Mouse (Mus musculus): ENCODE measurements around the gene S100b. TPM values are rescaled to one million over a fixed set of nuclear protein-coding genes. Genes with fewer than 3 reads are reported as not detected.

S100b gene
- polyA plus RNA-seq, 1 experiment from 2014 or later: 0.36 TPM

DNA sequence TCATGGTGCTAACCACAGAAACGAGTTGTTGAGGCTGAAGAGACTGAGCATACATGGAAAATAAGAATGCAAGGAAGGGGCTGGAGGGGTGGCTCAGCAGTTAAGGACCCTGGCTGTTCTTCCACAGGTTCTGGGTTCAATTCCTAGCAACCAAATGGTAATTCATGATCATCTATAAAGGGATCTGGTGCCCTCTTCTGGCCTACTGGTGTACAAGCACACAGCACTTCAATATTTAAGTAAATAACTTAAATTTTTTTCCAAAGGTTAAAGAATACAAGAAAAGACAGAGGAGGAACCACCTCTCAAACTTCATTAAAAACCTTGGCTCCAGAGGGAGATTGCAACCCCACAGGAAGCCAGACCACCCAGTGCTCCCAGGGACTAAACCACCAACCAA is 24.0 kb upstream of the S100b start:
- Histone ChIP-seq H3K27ac (ENCODE audit: low read depth, low read length) (no peak overlapping the region), H3K4me3 (ENCODE audit: low read depth, low read length) (no peak overlapping the region), H3K36me3 (ENCODE audit: control insufficient read depth, insufficient read depth, low read length) (no peaks in the 10 kb centered on the region), H3K27me3 (ENCODE audit: control insufficient read depth, insufficient read depth, low read length) (no peaks in the 10 kb centered on the region), H3K4me1 (ENCODE audit: control insufficient read depth, insufficient read depth, low read length) (no peaks in the 10 kb centered on the region), H3K9me3 (ENCODE audit: control insufficient read depth, low read length) (no peaks in the 10 kb centered on the region), H3K4me2 (ENCODE audit: low read depth) (no peak overlapping the region), H3K9ac (ENCODE audit: low read length) (no peak overlapping the region)
- WGBS: 85% methylated on average over 1 of the region's 1 CpGs
- DNase-seq (ENCODE audit: low spot score) (no peak), ATAC-seq (ENCODE audit: insufficient read depth, low FRiP score, low TSS enrichment) (no peak)

DNA sequence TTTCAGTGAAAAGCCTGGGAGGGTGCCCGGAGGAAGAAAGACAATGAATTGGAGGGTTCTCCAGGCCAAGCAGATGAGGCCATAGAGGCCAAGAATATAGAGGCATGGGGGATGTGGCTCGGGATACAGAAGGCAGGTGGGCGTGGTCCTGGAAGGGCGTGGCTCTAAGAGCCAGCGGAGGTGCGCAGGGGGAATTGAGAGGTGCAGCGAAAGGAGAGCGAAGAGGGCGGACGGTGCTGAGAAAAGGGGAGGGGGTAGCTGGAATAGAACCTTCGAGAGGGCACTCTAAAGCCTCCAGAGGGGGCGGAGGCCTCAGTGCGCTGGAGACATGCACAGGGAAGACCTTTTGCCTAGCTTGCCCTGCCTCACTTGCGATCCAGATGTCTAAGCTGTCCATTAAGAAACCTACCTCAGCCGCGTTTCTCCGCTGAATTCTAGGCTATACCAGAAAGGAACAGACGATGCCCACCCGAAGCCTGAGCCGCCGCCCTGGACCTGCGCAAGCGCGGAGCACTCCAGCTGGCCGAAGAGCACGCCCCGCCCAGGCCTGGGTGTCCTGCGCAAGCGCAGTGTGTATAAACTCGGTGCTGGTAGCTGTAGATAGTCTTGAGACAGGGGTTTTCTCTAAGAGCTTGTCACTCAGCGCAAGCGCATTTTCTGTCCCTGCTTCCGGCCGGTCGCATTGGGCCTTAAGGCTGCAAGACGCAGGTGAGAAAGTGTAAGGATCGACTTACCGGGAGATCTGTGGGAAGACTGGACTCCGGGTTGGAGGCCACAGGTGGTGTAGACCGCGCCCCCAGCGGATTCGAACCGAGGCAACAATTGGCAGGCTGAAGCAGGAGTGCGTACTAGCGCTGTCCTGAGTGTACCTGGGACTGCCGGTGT is 16.1 kb upstream of the S100b start, which contains the start of gene Prmt2:
Prmt2 (minus strand) TSS at position 525 of the 885 bp plus-strand sequence.
- WGBS: under 1% methylated on average over 47 of the region's 47 CpGs
- H3K9ac ChIP-seq (ENCODE audit: low read length): peak within 1 kb of the TSS; percentile 59
- ATAC-seq (ENCODE audit: insufficient read depth, low FRiP score, low TSS enrichment) (peak; percentile 95), DNase-seq (ENCODE audit: low spot score) (peak; percentile 96)
- no peaks in the 10 kb centered on the region for H3K4me1 ChIP-seq (ENCODE audit: control insufficient read depth, insufficient read depth, low read length)
- no peaks in the 10 kb centered on the region for H3K36me3 ChIP-seq (ENCODE audit: control insufficient read depth, insufficient read depth, low read length)
- peak within 1 kb of the TSS; percentile 78 for H3K4me2 ChIP-seq (ENCODE audit: low read depth)
- H3K4me3 ChIP-seq (ENCODE audit: low read depth, low read length): peak within 1 kb of the TSS; percentile 67
- H3K27ac ChIP-seq (ENCODE audit: low read depth, low read length): peak within 1 kb of the TSS; percentile 83
- H3K9me3 ChIP-seq (ENCODE audit: control insufficient read depth, low read length): no peaks in the 10 kb centered on the region
- H3K27me3 ChIP-seq (ENCODE audit: control insufficient read depth, insufficient read depth, low read length): no peaks in the 10 kb centered on the region

DNA sequence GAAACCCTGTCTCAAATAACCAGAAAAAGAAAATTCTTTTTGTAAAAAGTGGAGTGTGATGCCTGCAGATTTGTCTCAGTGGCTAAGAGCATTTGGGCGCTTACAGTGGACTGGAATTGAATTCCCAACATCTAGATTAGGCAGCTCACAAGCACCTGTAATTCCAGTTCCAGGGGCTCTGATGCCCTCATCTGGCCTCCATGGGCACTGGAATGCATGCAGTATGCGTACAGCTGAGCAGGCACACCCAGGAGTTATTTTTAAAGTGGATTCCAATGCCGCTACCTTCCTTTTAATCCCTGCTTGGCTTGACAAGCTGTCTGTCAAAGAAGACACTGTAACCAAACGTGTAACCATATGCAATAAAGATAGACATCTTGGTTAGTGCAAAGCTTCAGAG is 14.3 kb upstream of the S100b start:
- ATAC-seq (ENCODE audit: insufficient read depth, low FRiP score, low TSS enrichment) (no peak), DNase-seq (ENCODE audit: low spot score) (no peak)
- Histone ChIP-seq H3K9me3 (ENCODE audit: control insufficient read depth, low read length) (no peaks in the 10 kb centered on the region), H3K9ac (ENCODE audit: low read length) (no peak overlapping the region), H3K4me2 (ENCODE audit: low read depth) (no peak overlapping the region), H3K27ac (ENCODE audit: low read depth, low read length) (no peak overlapping the region), H3K36me3 (ENCODE audit: control insufficient read depth, insufficient read depth, low read length) (no peaks in the 10 kb centered on the region), H3K4me1 (ENCODE audit: control insufficient read depth, insufficient read depth, low read length) (no peaks in the 10 kb centered on the region), H3K27me3 (ENCODE audit: control insufficient read depth, insufficient read depth, low read length) (no peaks in the 10 kb centered on the region), H3K4me3 (ENCODE audit: low read depth, low read length) (no peak overlapping the region)
- 81% methylated on average over 4 of the region's 4 CpGs for whole genome bisulfite sequencing

- Histone ChIP-seq H3K4me2 (ENCODE audit: low read depth) (no peak overlapping the region), H3K4me1 (ENCODE audit: control insufficient read depth, insufficient read depth, low read length) (no peaks in the 10 kb centered on the region), H3K36me3 (ENCODE audit: control insufficient read depth, insufficient read depth, low read length) (no peaks in the 10 kb centered on the region), H3K27me3 (ENCODE audit: control insufficient read depth, insufficient read depth, low read length) (no peaks in the 10 kb centered on the region), H3K27ac (ENCODE audit: low read depth, low read length) (no peak overlapping the region), H3K4me3 (ENCODE audit: low read depth, low read length) (no peak overlapping the region), H3K9ac (ENCODE audit: low read length) (no peak overlapping the region), H3K9me3 (ENCODE audit: control insufficient read depth, low read length) (no peaks in the 10 kb centered on the region)
- 75% methylated on average over 2 of the region's 2 CpGs for WGBS
- ATAC-seq (ENCODE audit: insufficient read depth, low FRiP score, low TSS enrichment): no peak
- no peak for DNase-seq (ENCODE audit: low spot score)
These were observed 8.5 kb upstream of the S100b start for GRCm38 (mm10) chr10:76245106-76245505.

DNA sequence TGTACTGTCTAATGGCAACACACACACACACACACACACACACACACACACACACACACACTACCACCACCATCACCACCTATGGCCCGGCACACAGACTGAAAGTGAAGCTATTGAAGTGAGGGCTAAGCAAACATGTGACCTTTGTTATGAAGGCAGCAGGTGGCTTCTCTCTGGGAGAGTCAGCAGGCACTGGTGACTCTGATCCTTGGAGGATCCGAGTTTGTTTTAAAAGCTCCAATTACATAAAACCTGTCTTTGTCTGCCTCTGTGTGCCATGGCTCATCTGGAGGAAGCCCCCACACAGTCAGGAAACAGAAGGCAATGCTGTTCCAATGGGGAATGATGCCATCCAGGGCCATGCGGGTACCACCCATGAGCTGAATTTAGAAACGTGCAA is 7.1 kb upstream of the S100b start:
- Histone ChIP-seq H3K4me1 (ENCODE audit: control insufficient read depth, insufficient read depth, low read length) (no peaks in the 10 kb centered on the region), H3K4me3 (ENCODE audit: low read depth, low read length) (no peak overlapping the region), H3K27me3 (ENCODE audit: control insufficient read depth, insufficient read depth, low read length) (no peaks in the 10 kb centered on the region), H3K4me2 (ENCODE audit: low read depth) (no peak overlapping the region), H3K36me3 (ENCODE audit: control insufficient read depth, insufficient read depth, low read length) (no peaks in the 10 kb centered on the region), H3K9me3 (ENCODE audit: control insufficient read depth, low read length) (no peaks in the 10 kb centered on the region), H3K9ac (ENCODE audit: low read length) (no peak overlapping the region), H3K27ac (ENCODE audit: low read depth, low read length) (no peak overlapping the region)
- ATAC-seq (ENCODE audit: insufficient read depth, low FRiP score, low TSS enrichment) (no peak), DNase-seq (ENCODE audit: low spot score) (peak; percentile 13)
- WGBS: 54% methylated on average over 4 of the region's 4 CpGs

GRCm38 (mm10) chr10:76247960-76248646 is 5.5 kb upstream of the S100b start:
- no peak overlapping the region for H3K27ac ChIP-seq (ENCODE audit: low read depth, low read length)
- no peaks in the 10 kb centered on the region for H3K4me1 ChIP-seq (ENCODE audit: control insufficient read depth, insufficient read depth, low read length)
- WGBS: 55% methylated on average over 21 of the region's 21 CpGs
- no peak overlapping the region for H3K4me2 ChIP-seq (ENCODE audit: low read depth)
- H3K9me3 ChIP-seq (ENCODE audit: control insufficient read depth, low read length): no peaks in the 10 kb centered on the region
- H3K9ac ChIP-seq (ENCODE audit: low read length): no peak overlapping the region
- no peaks in the 10 kb centered on the region for H3K27me3 ChIP-seq (ENCODE audit: control insufficient read depth, insufficient read depth, low read length)
- ATAC-seq (ENCODE audit: insufficient read depth, low FRiP score, low TSS enrichment): no peak
- no peak for DNase-seq (ENCODE audit: low spot score)
- no peak overlapping the region for H3K4me3 ChIP-seq (ENCODE audit: low read depth, low read length)
- H3K36me3 ChIP-seq (ENCODE audit: control insufficient read depth, insufficient read depth, low read length): no peaks in the 10 kb centered on the region

GRCm38 (mm10) chr10:76248647-76248968 is 5.0 kb upstream of the S100b start:
- Histone ChIP-seq H3K4me2 (ENCODE audit: low read depth) (no peak overlapping the region), H3K9me3 (ENCODE audit: control insufficient read depth, low read length) (no peaks in the 10 kb centered on the region), H3K27ac (ENCODE audit: low read depth, low read length) (no peak overlapping the region), H3K9ac (ENCODE audit: low read length) (no peak overlapping the region), H3K27me3 (ENCODE audit: control insufficient read depth, insufficient read depth, low read length) (no peaks in the 10 kb centered on the region), H3K36me3 (ENCODE audit: control insufficient read depth, insufficient read depth, low read length) (no peaks in the 10 kb centered on the region), H3K4me1 (ENCODE audit: control insufficient read depth, insufficient read depth, low read length) (no peaks in the 10 kb centered on the region), H3K4me3 (ENCODE audit: low read depth, low read length) (no peak overlapping the region)
- 83% methylated on average over 5 of the region's 5 CpGs for WGBS
- no peak for DNase-seq (ENCODE audit: low spot score)
- no peak for ATAC-seq (ENCODE audit: insufficient read depth, low FRiP score, low TSS enrichment)

- Histone ChIP-seq H3K4me1 (ENCODE audit: control insufficient read depth, insufficient read depth, low read length) (no peaks in the 10 kb centered on the region), H3K27me3 (ENCODE audit: control insufficient read depth, insufficient read depth, low read length) (no peaks in the 10 kb centered on the region), H3K36me3 (ENCODE audit: control insufficient read depth, insufficient read depth, low read length) (no peaks in the 10 kb centered on the region), H3K9ac (ENCODE audit: low read length) (no peak overlapping the region), H3K4me2 (ENCODE audit: low read depth) (no peak overlapping the region), H3K27ac (ENCODE audit: low read depth, low read length) (no peak overlapping the region), H3K4me3 (ENCODE audit: low read depth, low read length) (no peak overlapping the region), H3K9me3 (ENCODE audit: control insufficient read depth, low read length) (no peaks in the 10 kb centered on the region)
- WGBS: 74% methylated on average over 7 of the region's 7 CpGs
- ATAC-seq (ENCODE audit: insufficient read depth, low FRiP score, low TSS enrichment) (no peak), DNase-seq (ENCODE audit: low spot score) (no peak)
These were observed 2.8 kb upstream of the S100b start for GRCm38 (mm10) chr10:76250870-76251269.

GRCm38 (mm10) chr10:76253079-76253478 is 574 bp upstream of the S100b start:
- Histone ChIP-seq H3K4me2 (ENCODE audit: low read depth) (no peak overlapping the region), H3K27me3 (ENCODE audit: control insufficient read depth, insufficient read depth, low read length) (no peaks in the 10 kb centered on the region), H3K9me3 (ENCODE audit: control insufficient read depth, low read length) (no peaks in the 10 kb centered on the region), H3K36me3 (ENCODE audit: control insufficient read depth, insufficient read depth, low read length) (no peaks in the 10 kb centered on the region), H3K9ac (ENCODE audit: low read length) (no peak overlapping the region), H3K4me1 (ENCODE audit: control insufficient read depth, insufficient read depth, low read length) (no peaks in the 10 kb centered on the region), H3K27ac (ENCODE audit: low read depth, low read length) (no peak overlapping the region), H3K4me3 (ENCODE audit: low read depth, low read length) (no peak overlapping the region)
- DNase-seq (ENCODE audit: low spot score): no peak
- 100% methylated on average over 1 of the region's 1 CpGs for WGBS
- ATAC-seq (ENCODE audit: insufficient read depth, low FRiP score, low TSS enrichment): no peak

Measured in neural tube, embryonic 11.5 days (tissue).